Mouse (Mus musculus): ENCODE data around the gene Spen. TPM values are rescaled to one million over a fixed set of nuclear protein-coding genes. Genes with fewer than 3 reads are reported as not detected.
A peak's percentile ranks its signal among the peaks of the same experiment; 100 is the strongest.
"Not testable (repeated sequence)": the region's sequence is repeated elsewhere in the genome, so short reads cannot be mapped to it uniquely, and the experiment has no call there.

The Spen gene
- polyA plus RNA-seq, 1 experiment from 2014 or later: 7.4 TPM

DNA sequence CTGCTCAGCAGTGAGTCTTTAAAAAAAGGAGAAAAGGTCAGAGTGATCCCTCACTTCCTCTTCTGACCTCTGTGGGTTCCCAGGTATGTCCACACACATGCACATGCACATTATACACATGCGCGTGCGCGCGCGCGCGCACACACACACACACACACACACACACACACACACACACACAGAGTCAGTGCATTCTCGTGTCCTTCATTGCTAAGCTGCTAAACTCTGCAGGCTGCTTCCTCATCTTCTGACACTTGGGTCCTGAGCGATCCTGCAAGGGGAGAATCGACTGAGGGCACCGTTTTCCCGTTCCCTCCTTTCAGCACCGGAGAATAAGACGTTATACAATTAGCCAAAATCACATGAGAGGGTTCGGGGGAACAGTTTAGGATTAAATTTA, 20.3 kb upstream of the Spen start:
- H3K4me3 ChIP-seq (replicated peaks): peak overlapping the region; percentile 32
- peak overlapping the region; percentile 72 for H3K4me2 ChIP-seq (replicated peaks)
- ATAC-seq: peak; percentile 39
- no peaks in the 10 kb centered on the region for H3K36me3 ChIP-seq
- H3K4me1 ChIP-seq (replicated peaks): peaks cover 16% of the 10 kb centered on the region; the same call in 1 of the 2 replicates
- no peaks in the 10 kb centered on the region for H3K27me3 ChIP-seq (replicated peaks)
- 15% methylated on average over 16 of the region's 16 CpGs for WGBS
- H3K27ac ChIP-seq: peak overlapping the region; percentile 86
- H3K9me3 ChIP-seq: no peaks in the 10 kb centered on the region
- peak overlapping the region; percentile 43; the same call in 1 of the 2 replicates for H3K9ac ChIP-seq

DNA sequence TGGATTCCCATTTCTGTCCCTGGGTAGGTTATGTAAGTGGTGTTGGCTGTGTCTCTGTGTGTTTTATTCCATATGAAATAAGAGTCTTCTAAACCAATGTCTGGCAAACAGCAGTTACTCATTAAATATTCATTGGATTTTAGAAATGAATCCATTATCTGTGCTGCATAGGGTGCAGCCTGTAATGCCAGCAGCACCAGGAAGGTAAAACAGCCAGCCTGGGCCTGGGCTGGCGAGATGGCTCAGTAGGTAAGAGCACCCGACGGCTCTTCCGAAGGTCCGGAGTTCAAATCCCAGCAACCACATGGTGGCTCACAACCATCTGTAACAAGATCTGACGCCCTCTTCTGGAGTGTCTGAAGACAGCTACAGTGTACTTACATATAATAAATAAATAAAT, 17.8 kb upstream of the Spen start:
- H3K27ac ChIP-seq; H3K9ac ChIP-seq; H3K36me3 ChIP-seq; H3K4me3 ChIP-seq (replicated peaks); H3K4me2 ChIP-seq (replicated peaks); ATAC-seq; H3K9me3 ChIP-seq; H3K27me3 ChIP-seq (replicated peaks): not testable (repeated sequence)
- WGBS: 87% methylated on average over 6 of the region's 6 CpGs
- peaks cover 17% of the 10 kb centered on the region; the same call in 1 of the 2 replicates for H3K4me1 ChIP-seq (replicated peaks)

DNA sequence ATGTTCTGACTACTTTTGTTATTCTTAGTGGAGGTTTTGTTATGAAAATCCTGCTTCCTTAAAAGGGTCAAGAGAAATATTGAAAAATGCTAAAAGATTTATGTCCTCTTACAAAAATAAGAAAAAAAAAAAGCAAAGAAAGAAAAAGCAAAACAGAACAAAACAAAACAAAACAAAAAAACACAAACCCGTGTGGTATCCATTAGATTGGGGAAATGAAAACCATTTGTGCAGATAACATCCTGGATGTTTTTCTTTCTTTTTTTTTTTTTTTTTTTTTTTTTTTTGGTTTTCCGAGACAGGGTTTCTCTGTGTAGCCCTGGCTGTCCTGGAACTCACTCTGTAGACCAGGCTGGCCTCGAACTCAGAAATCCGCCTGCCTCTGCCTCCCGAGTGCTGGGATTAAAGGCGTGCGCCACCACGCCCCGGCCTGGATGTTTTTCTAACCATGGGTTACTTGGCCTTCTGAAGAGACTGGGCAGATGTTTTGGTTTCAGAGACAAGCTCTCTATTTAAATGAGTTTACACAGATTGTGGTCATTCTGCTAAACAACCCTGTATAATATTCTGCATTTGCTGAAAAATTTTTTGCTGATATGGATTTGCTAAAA, 16.0 kb upstream of the Spen start:
- H3K9ac ChIP-seq; H3K36me3 ChIP-seq; H3K9me3 ChIP-seq; H3K4me3 ChIP-seq (replicated peaks); H3K27ac ChIP-seq; ATAC-seq; H3K27me3 ChIP-seq (replicated peaks); H3K4me2 ChIP-seq (replicated peaks): not testable (repeated sequence)
- WGBS: 92% methylated on average over 8 of the region's 9 CpGs
- peaks cover 17% of the 10 kb centered on the region; the same call in 1 of the 2 replicates for H3K4me1 ChIP-seq (replicated peaks)

DNA sequence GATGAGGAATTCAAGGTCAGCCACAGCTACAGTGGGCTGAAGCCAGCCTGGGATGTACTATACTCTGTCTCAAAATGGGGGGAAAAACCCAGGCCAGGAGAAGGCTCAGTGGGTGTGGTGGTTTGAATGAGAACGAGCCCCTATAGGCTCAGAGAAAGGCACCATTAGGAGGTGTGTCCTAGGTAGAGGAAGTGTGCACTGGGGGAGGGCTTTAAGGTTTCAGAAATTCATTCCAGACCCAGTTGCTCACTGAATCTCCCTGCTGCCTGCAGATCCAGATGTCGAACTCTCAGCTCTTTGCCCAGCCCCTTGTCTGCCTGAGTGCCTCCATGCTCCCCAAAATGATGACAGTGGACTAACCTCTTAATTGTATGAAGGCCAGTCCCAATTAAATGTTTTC, 14.1 kb upstream of the Spen start:
- H3K27ac ChIP-seq: no peak overlapping the region
- no peaks in the 10 kb centered on the region for H3K27me3 ChIP-seq (replicated peaks)
- no peak overlapping the region for H3K4me3 ChIP-seq (replicated peaks)
- H3K9ac ChIP-seq: no peak overlapping the region
- H3K9me3 ChIP-seq: no peaks in the 10 kb centered on the region
- H3K4me2 ChIP-seq (replicated peaks): no peak overlapping the region
- no peaks in the 10 kb centered on the region for H3K36me3 ChIP-seq
- WGBS: 11% methylated on average over 2 of the region's 2 CpGs
- peak; percentile 65 for ATAC-seq
- 0 out of 2 replicates have a peak, but pooled peaks cover 5% of the 10 kb centered on the region for H3K4me1 ChIP-seq (replicated peaks)

DNA sequence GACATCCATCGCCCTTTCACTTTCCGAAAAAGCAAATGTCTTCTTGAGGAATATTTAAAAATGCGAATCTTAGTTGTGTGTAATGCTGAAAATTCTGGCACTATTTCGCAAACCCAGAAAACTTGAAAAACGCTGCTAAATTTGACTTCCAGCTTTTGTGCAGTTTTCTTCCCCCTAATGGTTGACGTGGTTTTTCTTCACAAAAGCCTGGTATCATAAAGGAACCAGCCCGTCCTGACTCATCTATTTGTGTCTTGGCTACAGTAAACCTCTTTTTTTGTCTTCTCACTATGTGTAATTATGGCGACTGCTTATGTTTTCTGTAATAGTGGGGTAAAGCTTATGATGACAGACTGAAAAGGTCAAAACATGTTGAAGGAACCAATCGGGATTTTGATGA, 8.9 kb upstream of the Spen start:
- H3K4me3 ChIP-seq (replicated peaks): peak overlapping the region; percentile 66
- peak overlapping the region; percentile 71 for H3K4me2 ChIP-seq (replicated peaks)
- H3K27me3 ChIP-seq (replicated peaks): no peaks in the 10 kb centered on the region
- peak overlapping the region; percentile 100 for H3K27ac ChIP-seq
- 13% methylated on average over 9 of the region's 9 CpGs for WGBS
- H3K4me1 ChIP-seq (replicated peaks): 0 out of 2 replicates have a peak, but pooled peaks cover under 1% of the 10 kb centered on the region
- ATAC-seq: no peak
- H3K36me3 ChIP-seq: no peaks in the 10 kb centered on the region
- H3K9ac ChIP-seq: peak overlapping the region; percentile 11; the same call in 1 of the 2 replicates
- H3K9me3 ChIP-seq: no peaks in the 10 kb centered on the region

DNA sequence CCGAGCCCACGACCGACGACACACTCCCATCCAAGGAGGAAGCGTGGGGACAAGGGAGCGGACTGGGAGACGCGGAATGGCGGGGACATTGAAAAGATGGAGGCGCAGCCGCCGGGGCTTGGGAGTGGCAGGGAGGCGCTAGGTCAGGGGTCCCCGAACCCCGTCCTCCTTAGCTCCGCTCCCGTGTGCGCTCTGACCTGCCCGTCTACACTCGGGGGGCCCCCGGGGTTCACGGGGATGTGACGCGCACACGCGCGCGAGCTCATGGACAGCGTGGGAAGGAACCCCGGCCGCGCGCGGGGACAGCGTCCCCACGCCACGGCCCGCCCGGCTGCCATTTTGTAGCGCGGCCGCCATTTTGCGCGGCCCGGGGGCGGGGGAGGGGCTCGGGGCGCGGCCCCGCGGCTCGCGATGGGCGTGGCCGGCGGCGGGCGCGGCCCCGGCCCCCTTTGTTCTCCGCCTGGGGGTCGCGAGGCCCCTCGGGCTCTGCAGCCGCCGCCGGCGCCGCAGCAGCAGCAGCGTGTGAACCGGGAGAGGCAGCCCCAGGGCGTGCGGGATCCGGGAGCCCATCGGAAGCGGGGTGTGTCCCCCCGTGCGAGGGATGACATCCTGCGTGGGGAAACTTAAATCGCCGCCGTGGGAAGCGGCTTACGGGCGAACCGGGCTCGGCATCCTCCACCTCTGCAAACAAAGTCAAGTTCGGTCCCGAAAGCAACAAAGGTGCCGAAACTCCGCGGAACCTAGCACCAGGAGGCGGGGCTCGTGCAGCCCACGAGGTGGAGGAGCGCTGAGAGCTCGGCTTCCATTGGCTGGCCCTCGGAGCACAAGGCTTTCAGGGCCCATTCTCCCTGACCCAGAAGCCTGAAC, 8.2 kb upstream of the Spen start:
- H3K27ac ChIP-seq: peak overlapping the region; percentile 100
- H3K27me3 ChIP-seq (replicated peaks): no peaks in the 10 kb centered on the region
- H3K9ac ChIP-seq: peak overlapping the region; percentile 96
- H3K4me2 ChIP-seq (replicated peaks): peak overlapping the region; percentile 71
- peak overlapping the region; percentile 66 for H3K4me3 ChIP-seq (replicated peaks)
- H3K9me3 ChIP-seq: no peaks in the 10 kb centered on the region
- WGBS: under 1% methylated on average over 93 of the region's 98 CpGs
- H3K36me3 ChIP-seq: no peaks in the 10 kb centered on the region
- ATAC-seq: peak; percentile 83
- H3K4me1 ChIP-seq (replicated peaks): no peaks in the 10 kb centered on the region

DNA sequence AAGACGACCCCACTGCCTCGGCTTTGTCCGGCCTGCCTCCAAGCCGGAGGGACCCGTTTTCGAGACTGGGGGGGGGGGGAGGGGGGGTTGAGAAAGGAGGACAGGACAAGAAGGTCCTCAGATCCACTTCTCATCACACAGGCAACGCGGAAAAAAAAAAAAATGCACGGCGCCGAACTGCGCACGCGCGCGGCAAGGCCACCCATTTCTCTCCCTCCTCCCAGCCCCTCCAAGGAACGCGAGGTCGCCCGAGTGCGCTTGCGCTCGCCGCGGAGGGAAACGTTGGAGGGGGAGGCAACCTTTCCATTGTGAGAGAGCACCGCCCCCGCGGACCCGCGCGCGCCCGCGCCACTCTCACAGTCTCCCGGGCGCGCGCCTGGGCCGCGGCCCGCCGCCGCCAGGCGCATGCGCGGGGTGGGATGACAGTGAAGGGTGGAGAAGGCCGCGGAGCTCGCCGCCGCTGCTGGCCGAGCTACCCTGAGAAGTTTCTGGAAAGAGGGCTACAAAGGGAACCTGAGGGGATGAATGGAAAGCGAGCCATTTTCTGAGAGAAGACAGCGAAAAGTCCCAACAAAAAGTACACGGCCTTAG, 7.4 kb upstream of the Spen start:
- no peaks in the 10 kb centered on the region for H3K27me3 ChIP-seq (replicated peaks)
- H3K4me2 ChIP-seq (replicated peaks): peak overlapping the region; percentile 99
- H3K36me3 ChIP-seq: no peaks in the 10 kb centered on the region
- H3K4me1 ChIP-seq (replicated peaks): no peaks in the 10 kb centered on the region
- WGBS: under 1% methylated on average over 52 of the region's 56 CpGs
- H3K27ac ChIP-seq: peak overlapping the region; percentile 100
- H3K4me3 ChIP-seq (replicated peaks): peak overlapping the region; percentile 66
- H3K9me3 ChIP-seq: no peaks in the 10 kb centered on the region
- peak overlapping the region; percentile 96 for H3K9ac ChIP-seq
- peak; percentile 89 for ATAC-seq

DNA sequence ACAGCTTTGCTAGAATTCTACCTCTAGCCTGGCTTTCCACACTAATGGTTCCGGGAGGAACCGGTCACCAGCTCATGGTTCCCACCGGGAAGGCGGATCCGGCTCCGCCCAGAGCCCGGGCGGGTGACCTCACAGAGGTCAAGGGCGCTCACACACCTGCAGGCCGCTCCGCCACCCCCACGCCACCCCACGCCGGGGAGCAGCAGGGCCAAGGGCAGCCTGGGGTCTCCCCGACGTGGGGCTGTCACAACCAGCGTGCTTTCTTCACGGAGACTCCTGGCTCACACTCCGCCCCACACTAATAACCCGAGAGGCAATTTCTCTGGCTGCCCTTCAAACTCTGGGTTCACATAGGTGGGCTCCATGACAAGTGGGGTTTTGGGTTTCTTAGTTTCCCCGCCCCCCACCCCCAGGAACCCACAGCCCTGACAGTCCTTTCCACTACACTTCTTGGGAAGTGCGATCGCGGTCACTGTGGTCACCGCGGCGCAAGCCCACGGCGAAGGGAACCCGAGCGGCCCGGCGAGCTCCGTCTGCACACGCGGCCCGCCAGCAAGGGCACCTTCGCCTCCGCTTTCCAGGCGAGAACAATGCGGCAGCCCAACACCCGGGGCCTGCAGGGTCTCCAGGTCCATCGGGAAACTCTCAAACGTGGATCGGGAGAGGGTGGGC, 6.8 kb upstream of the Spen start:
- Histone ChIP-seq H3K27ac (peak overlapping the region; percentile 100), H3K9me3 (no peaks in the 10 kb centered on the region), H3K4me1 (replicated peaks) (no peaks in the 10 kb centered on the region), H3K4me2 (replicated peaks) (peak overlapping the region; percentile 99), H3K9ac (peak overlapping the region; percentile 74), H3K27me3 (replicated peaks) (no peaks in the 10 kb centered on the region), H3K4me3 (replicated peaks) (peak overlapping the region; percentile 66), H3K36me3 (no peaks in the 10 kb centered on the region)
- ATAC-seq: peak; percentile 54
- under 1% methylated on average over 45 of the region's 45 CpGs for WGBS

DNA sequence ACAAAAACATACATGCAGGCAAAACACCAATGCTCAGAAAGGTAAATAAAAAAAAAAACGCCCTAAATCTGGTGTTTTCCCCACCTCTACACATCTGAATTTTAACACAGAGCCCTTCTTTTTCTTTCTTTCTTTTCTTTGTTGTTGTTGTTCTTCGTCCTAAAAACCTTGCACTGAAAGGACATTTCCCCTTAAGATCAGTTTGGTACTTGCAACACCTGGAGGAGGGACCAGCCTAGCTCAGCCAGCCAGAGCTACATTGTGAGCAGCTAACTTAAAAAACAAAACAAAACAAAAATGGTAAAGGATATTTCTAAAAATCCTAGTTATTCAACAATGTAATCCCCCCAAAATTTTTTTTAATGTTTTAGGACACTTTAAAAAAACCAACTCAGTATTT, 6.1 kb upstream of the Spen start:
- H3K27me3 ChIP-seq (replicated peaks): no peaks in the 10 kb centered on the region
- ATAC-seq: no peak
- peaks cover under 1% of the 10 kb centered on the region; the same call in 1 of the 2 replicates for H3K4me1 ChIP-seq (replicated peaks)
- no peak overlapping the region for H3K9ac ChIP-seq
- no peak overlapping the region; the same call in 1 of the 2 replicates for H3K4me3 ChIP-seq (replicated peaks)
- H3K36me3 ChIP-seq: no peaks in the 10 kb centered on the region
- H3K27ac ChIP-seq: no peak overlapping the region
- H3K9me3 ChIP-seq: no peaks in the 10 kb centered on the region
- WGBS: 41% methylated on average over 2 of the region's 2 CpGs
- H3K4me2 ChIP-seq (replicated peaks): peak overlapping the region; percentile 99

DNA sequence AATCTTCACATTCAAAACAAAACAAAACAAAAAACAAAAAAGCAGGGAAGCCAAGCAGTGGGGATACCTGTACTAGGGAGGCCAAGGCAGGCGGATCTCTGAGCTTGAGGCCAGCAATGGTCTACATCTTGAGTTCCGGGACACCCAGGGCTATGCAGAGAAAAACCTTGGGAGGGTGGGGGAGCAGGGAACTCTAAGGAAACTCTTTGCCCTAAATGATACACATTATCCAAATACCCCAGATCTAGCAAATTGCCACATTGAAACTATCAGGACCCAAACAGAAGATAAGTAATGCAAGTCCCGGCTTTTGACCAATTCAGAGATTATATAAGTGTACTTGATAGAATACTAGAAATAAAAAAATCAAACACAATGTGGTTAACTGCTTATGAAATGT, 5.2 kb upstream of the Spen start:
- H3K4me2 ChIP-seq (replicated peaks): no peak overlapping the region
- no peak overlapping the region for H3K27ac ChIP-seq
- H3K4me1 ChIP-seq (replicated peaks): peaks cover 4% of the 10 kb centered on the region; the same call in 1 of the 2 replicates
- no peaks in the 10 kb centered on the region for H3K9me3 ChIP-seq
- no peak for ATAC-seq
- 77% methylated on average over 3 of the region's 3 CpGs for WGBS
- no peaks in the 10 kb centered on the region for H3K36me3 ChIP-seq
- H3K27me3 ChIP-seq (replicated peaks): no peaks in the 10 kb centered on the region
- no peak overlapping the region for H3K9ac ChIP-seq
- H3K4me3 ChIP-seq (replicated peaks): no peak overlapping the region

DNA sequence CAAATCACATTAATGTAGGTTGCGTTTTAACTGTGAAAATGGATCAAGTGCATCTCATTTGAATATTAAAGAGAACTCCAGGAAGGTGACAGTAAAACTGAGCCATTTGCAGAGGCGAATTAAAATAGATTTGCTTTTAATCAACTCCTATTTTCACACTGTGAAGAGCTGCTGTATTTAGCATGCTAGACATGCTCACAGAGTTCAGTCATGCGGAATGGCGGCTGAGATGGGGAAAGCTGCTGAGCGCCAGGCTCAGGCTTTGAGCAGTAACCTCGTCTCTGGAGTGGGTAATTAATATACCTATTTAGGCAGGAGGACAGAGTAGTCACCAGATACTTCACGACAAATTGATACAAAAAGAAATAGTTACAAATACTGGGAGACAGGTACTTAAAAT, 3.5 kb upstream of the Spen start:
- Histone ChIP-seq H3K27me3 (replicated peaks) (no peaks in the 10 kb centered on the region), H3K4me2 (replicated peaks) (no peak overlapping the region), H3K4me3 (replicated peaks) (no peak overlapping the region), H3K9me3 (no peaks in the 10 kb centered on the region), H3K4me1 (replicated peaks) (peaks cover 4% of the 10 kb centered on the region; the same call in 1 of the 2 replicates), H3K27ac (no peak overlapping the region), H3K36me3 (no peaks in the 10 kb centered on the region), H3K9ac (no peak overlapping the region)
- ATAC-seq: no peak
- 63% methylated on average over 7 of the region's 7 CpGs for WGBS

DNA sequence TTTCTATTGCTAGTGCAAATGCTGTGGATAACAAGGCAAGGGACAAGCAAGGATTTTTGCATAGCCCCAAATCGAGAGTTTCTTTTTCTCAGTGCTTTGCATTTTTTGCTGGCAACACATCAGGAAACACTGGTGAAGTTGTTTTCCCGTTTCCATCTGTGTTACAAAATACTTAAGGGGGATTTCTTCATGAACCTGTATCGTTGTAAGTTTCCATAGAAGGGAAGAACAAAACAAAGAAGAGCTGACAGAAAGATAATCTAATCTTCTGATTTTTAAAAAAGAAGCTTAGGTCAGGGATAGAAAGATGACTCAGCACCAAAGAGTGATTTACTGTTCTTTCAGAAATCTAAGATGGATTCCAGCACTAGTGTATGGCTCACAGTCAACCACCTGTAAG, 2.4 kb upstream of the Spen start:
- Histone ChIP-seq H3K9ac (no peak overlapping the region), H3K4me1 (replicated peaks) (peaks cover 4% of the 10 kb centered on the region; the same call in 1 of the 2 replicates), H3K4me3 (replicated peaks) (no peak overlapping the region), H3K36me3 (no peaks in the 10 kb centered on the region), H3K4me2 (replicated peaks) (no peak overlapping the region), H3K27ac (no peak overlapping the region), H3K27me3 (replicated peaks) (no peaks in the 10 kb centered on the region), H3K9me3 (no peaks in the 10 kb centered on the region)
- ATAC-seq: no peak
- WGBS: 78% methylated on average over 3 of the region's 3 CpGs

Measured in intestine, embryonic 15.5 days (tissue).